ENCODE assay signal across 8 mouse cellular contexts in genomic region chr11:62645337-62645675, GRCm38 (mm10). TPM values are rescaled to one million over a fixed set of nuclear protein-coding genes. Genes with fewer than 3 reads are reported as not detected.
DNase-seq lines count a peak whose midpoint lies in the region; ATAC-seq and TF ChIP-seq lines count a peak whose summit lies in the region.

No protein-coding gene starts in this region.

- peak overlapping the region; percentile 97; the same call in 1 of the 2 replicates for H3K9ac ChIP-seq in heart, embryonic 12.5 days
- 0 out of 2 replicates have a peak overlapping the region, but pooled peaks have one; percentile 7 for H3K9ac ChIP-seq in ES-E14 (ENCODE audit: insufficient read depth, low read depth, low read length, poor library complexity, severe bottlenecking)
- H3K9ac ChIP-seq in heart, embryonic 13.5 days = peak overlapping the region; percentile 94

- peak overlapping the region; percentile 98; the same call in 1 of the 2 replicates for H3K4me3 ChIP-seq in heart, embryonic 12.5 days
- H3K4me3 ChIP-seq in ES-E14 (ENCODE audit: insufficient read depth in 1 of 2, low read depth in 1 of 2, low read length in 2 of 2, poor library complexity in 1 of 2, severe bottlenecking in 1 of 2) (peak overlapping the region; percentile 0 to 7; a peak in 1 of 4 replicates), macrophage (ENCODE audit: inconsistent target) (no peak overlapping the region)
- H3K4me3 ChIP-seq in heart, embryonic 13.5 days = peak overlapping the region; percentile 89

- no peaks in the 10 kb centered on the region; the same call in 1 of the 2 replicates for H3K36me3 ChIP-seq in heart, embryonic 12.5 days
- no peaks in the 10 kb centered on the region for H3K36me3 ChIP-seq in ES-E14 (ENCODE audit: control insufficient read depth, insufficient read depth, low read length, poor library complexity, severe bottlenecking)
- H3K36me3 ChIP-seq in heart, embryonic 13.5 days = no peaks in the 10 kb centered on the region
- no peaks in the 10 kb centered on the region for H3K36me3 ChIP-seq in macrophage (ENCODE audit: inconsistent target)

- H3K27me3 ChIP-seq in heart, embryonic 12.5 days (replicated peaks) = no peaks in the 10 kb centered on the region
- no peaks in the 10 kb centered on the region for H3K27me3 ChIP-seq in heart, embryonic 13.5 days (replicated peaks)

- peak overlapping the region; percentile 96 for H3K4me2 ChIP-seq in heart, embryonic 12.5 days
- peak overlapping the region; percentile 91 for H3K4me2 ChIP-seq in heart, embryonic 13.5 days

- peaks cover 73% of the 10 kb centered on the region for H3K4me1 ChIP-seq in heart, embryonic 12.5 days (replicated peaks)
- H3K4me1 ChIP-seq in ES-E14 (ENCODE audit: control insufficient read depth in 2 of 2, insufficient read depth in 2 of 2, low read length in 2 of 2, poor library complexity in 1 of 2) = peaks cover 17 to 31% of the 10 kb centered on the region in 2 experiments
- H3K4me1 ChIP-seq in heart, embryonic 13.5 days = peaks cover 89% of the 10 kb centered on the region

- peaks cover 45% of the 10 kb centered on the region for H3K79me2 ChIP-seq in macrophage (ENCODE audit: inconsistent target)

- in situ Hi-C loops in ES-E14 (cut with MboI; ENCODE audit: low sequenced_read_pairs in 2 of 2, unreplicated experiment in 2 of 2) = no loop called here

- DNase-seq in heart, postnatal 14 days = no peak
- no peak for DNase-seq in ES-E14 (ENCODE audit: low read depth, low spot score)
- no peak for DNase-seq in retina, postnatal 1 day
- no peak for DNase-seq in frontal cortex, postnatal 14 days (ENCODE audit: low spot score in 2 of 2)
- no peak for DNase-seq in left cerebral cortex, adult 8-10 months (ENCODE audit: low spot score in 2 of 2)

- no peak for ATAC-seq in heart, embryonic 12.5 days (ENCODE audit: insufficient number of reproducible peaks, low FRiP score)
- ATAC-seq in heart, embryonic 13.5 days (ENCODE audit: extremely low read depth, insufficient number of reproducible peaks, low FRiP score, low TSS enrichment) = no peak

- 46% methylated on average over 4 of the region's 4 CpGs for WGBS in heart, embryonic 12.5 days
- WGBS in heart, embryonic 13.5 days = 43% methylated on average over 4 of the region's 4 CpGs
- 94% methylated on average over 4 of the region's 4 CpGs for WGBS in macrophage (ENCODE audit: missing documents)

- no peaks in the 10 kb centered on the region for H3K9me3 ChIP-seq in heart, embryonic 12.5 days (replicated peaks)
- H3K9me3 ChIP-seq in ES-E14 (ENCODE audit: control insufficient read depth, insufficient read depth, low read depth, low read length) = no peaks in the 10 kb centered on the region
- H3K9me3 ChIP-seq in heart, embryonic 13.5 days = no peaks in the 10 kb centered on the region

- peak overlapping the region; percentile 95 for H3K27ac ChIP-seq in heart, embryonic 12.5 days (ENCODE audit: poor library complexity, severe bottlenecking)
- peak overlapping the region; percentile 57 for H3K27ac ChIP-seq in ES-E14 (ENCODE audit: insufficient read depth, low read depth, low read length, poor library complexity, severe bottlenecking)
- H3K27ac ChIP-seq in heart, embryonic 13.5 days (replicated peaks) = peak overlapping the region; percentile 94
- H3K27ac ChIP-seq in macrophage = peak overlapping the region; percentile 51; the same call in 1 of the 2 replicates

- intact Hi-C loops in heart, postnatal 14 days (cut with DNase I) = no loop called here

TF ChIP-seq in ES-E14, 5 proteins besides CTCF, POLR2A, EP300 and RAD21:
- no peak for TF ChIP-seq ZC3H11A (IDR thresholded peaks at IDR 0.05; ENCODE audit: borderline replicate concordance, low read depth, low read length)
- no peak for TF ChIP-seq HCFC1 (IDR thresholded peaks at IDR 0.05; ENCODE audit: borderline replicate concordance, insufficient read depth, low read length)
- TF ChIP-seq CHD2 (IDR thresholded peaks at IDR 0.05; ENCODE audit: low read depth, low read length) = no peak
- TF ChIP-seq ZNF384 (IDR thresholded peaks at IDR 0.05; ENCODE audit: low read depth, low read length) = no peak
- no peak for TF ChIP-seq MAFK (IDR thresholded peaks at IDR 0.05; ENCODE audit: insufficient read depth, low read depth, low read length)
TF ChIP-seq in ES-E14: peak in this region for 0.

RNA-seq across cellular contexts. Expression of gene Lrrc75a, which starts 3.0 kb away (rescaled TPM):
- polyA plus RNA-seq in heart, embryonic 12.5 days (2016; fragmentation: Nextera tagmentation; extraction: Ambion mirVana) = 18.6 and 19.6 TPM in 2 replicates
- total RNA-seq in heart, postnatal 14 days (2021) = 1 to 10 TPM; 6.3 to 7.9 TPM
- total RNA-seq in ES-E14 (2012; rRNA removed) = 9.9 and 11.6 TPM in 2 replicates
- polyA plus RNA-seq in heart, embryonic 13.5 days (2015; fragmentation: Nextera tagmentation; extraction: Ambion mirVana) = 14.3 and 17.0 TPM in 2 replicates
- 10 to 100 TPM in 7 of 26 experiments, 1 to 10 TPM in 19; 1.4 to 21.9 (median 5.3) TPM for total RNA-seq in macrophage (2018; cell fraction: chromatin; rRNA removed)
- 10 to 100 TPM in 13 of 26 experiments, 1 to 10 TPM in 13; 5.5 to 29.0 (median 10.0) TPM for total RNA-seq in macrophage (2018; cell fraction: cytosol; rRNA removed)
- 10 to 100 TPM in 10 of 26 experiments, 1 to 10 TPM in 16; 2.9 to 29.7 (median 7.5) TPM for total RNA-seq in macrophage (2018; cell fraction: nucleus; rRNA removed)
- 4.7 to 7.3 TPM (median 5.6 TPM) in 3 replicates for polyA plus RNA-seq in macrophage (2018)
- 10 to 100 TPM; 18.8 to 21.2 (median 19.8) TPM for total RNA-seq in left cerebral cortex, adult 8-10 months (2022)

RNA-seq across cellular contexts. Expression of gene Mmgt2, which starts 3.2 kb away (rescaled TPM):
- 51.0 and 58.3 TPM in 2 replicates for polyA plus RNA-seq in heart, embryonic 12.5 days (2016; fragmentation: Nextera tagmentation; extraction: Ambion mirVana)
- 10 to 100 TPM in 1 of 2 experiments, 1 to 10 TPM in 1; 10.0 to 10.3 TPM for total RNA-seq in heart, postnatal 14 days (2021)
- total RNA-seq in ES-E14 (2012; rRNA removed) = 11.4 and 13.6 TPM in 2 replicates
- 42.8 and 53.9 TPM in 2 replicates for polyA plus RNA-seq in heart, embryonic 13.5 days (2015; fragmentation: Nextera tagmentation; extraction: Ambion mirVana)
- total RNA-seq in macrophage (2018; cell fraction: chromatin; rRNA removed) = 10 to 100 TPM in 10 of 26 experiments, 1 to 10 TPM in 16; 1.0 to 19.0 (median 7.6) TPM
- total RNA-seq in macrophage (2018; cell fraction: cytosol; rRNA removed) = 10 to 100 TPM; 15.0 to 36.0 (median 26.6) TPM
- total RNA-seq in macrophage (2018; cell fraction: nucleus; rRNA removed) = 10 to 100 TPM in 20 of 26 experiments, 1 to 10 TPM in 6; 4.4 to 34.3 (median 15.5) TPM
- 25.0 to 33.0 TPM (median 31.4 TPM) in 3 replicates for polyA plus RNA-seq in macrophage (2018)
- 10 to 100 TPM; 21.5 to 34.3 (median 25.6) TPM for total RNA-seq in left cerebral cortex, adult 8-10 months (2022)

Comparison
In these comparisons a context has a peak if more than half of its experiments do, and no peak if none do; other contexts are left out.
1. H3K9ac ChIP-seq: peak in every context shown above with its lines; median percentile 97 in heart, embryonic 12.5 days; 94 in heart, embryonic 13.5 days; 7 in ES-E14.